Mouse (Mus musculus) small intestine, adult 2 months (tissue): Measurements from ENCODE around the gene Rtf1.

Experiments used
- CTCF ChIP-seq: fragments of 200-500 bp; IDR thresholded peaks from 2 replicates; pipeline ENCODE4 v1.5.1; 2012; ENCODE audit warnings: low read depth, mild to moderate bottlenecking, control low read depth, inconsistent platforms, low read length, moderate library complexity, mixed read lengths; ENCODE audit not compliant: insufficient replicate concordance, insufficient read length; ENCODE audit errors: extremely low read depth
- POLR2A ChIP-seq: fragments of 200-500 bp; IDR thresholded peaks from 2 replicates; pipeline ENCODE4 v1.6.1; 2012; ENCODE audit warnings: low read depth, mild to moderate bottlenecking, control low read depth, inconsistent platforms, low read length, moderate library complexity

- TF ChIP-seq CTCF (no peak), POLR2A (no peak)
These were observed 23.6 kb downstream of the Rtf1 start for GRCm38 (mm10) chr2:119698472-119698871.
